Mouse (Mus musculus): Measurements from ENCODE around the gene Frmd8. TPM values are rescaled to one million over a fixed set of nuclear protein-coding genes. Genes with fewer than 3 reads are reported as not detected.
"Not testable (repeated sequence)": the region's sequence is repeated elsewhere in the genome, so short reads cannot be mapped to it uniquely, and the experiment has no call there.

The Frmd8 gene
- total RNA-seq, 2 experiments from 2014 or later, result 7.1 to 7.7 TPM

- no peak for DNase-seq
- intact Hi-C loops (cut with DNase I; ENCODE audit: low total_unique reads), result no loop called here
These were observed 60.1 kb downstream of the Frmd8 start for GRCm38 (mm10) chr19:5815010-5815409.

- intact Hi-C loops (cut with DNase I; ENCODE audit: low total_unique reads); DNase-seq: not testable (repeated sequence)
These were observed 61.0 kb downstream of the Frmd8 start for GRCm38 (mm10) chr19:5814048-5814447.

GRCm38 (mm10) chr19:5813567-5813966 is 61.5 kb downstream of the Frmd8 start:
- intact Hi-C loops (cut with DNase I; ENCODE audit: low total_unique reads), result no loop called here
- no peak for DNase-seq

GRCm38 (mm10) chr19:5811771-5812504 is 63.1 kb downstream of the Frmd8 start:
- intact Hi-C loops (cut with DNase I; ENCODE audit: low total_unique reads), result no loop called here
- peak; percentile 80 for DNase-seq

GRCm38 (mm10) chr19:5810840-5811563 is 64.1 kb downstream of the Frmd8 start:
- intact Hi-C loops (cut with DNase I; ENCODE audit: low total_unique reads), result no loop called here

GRCm38 (mm10) chr19:5810103-5810839 is 64.8 kb downstream of the Frmd8 start:
- intact Hi-C loops (cut with DNase I; ENCODE audit: low total_unique reads), result no loop called here
- DNase-seq, result peak; percentile 51

More at GRCm38 (mm10) chr19:5810840-5811563, 64.1 kb downstream of the Frmd8 start:
- DNase-seq, result no peak

GRCm38 (mm10) chr19:5809712-5810089 is 65.4 kb downstream of the Frmd8 start:
- intact Hi-C loops (cut with DNase I; ENCODE audit: low total_unique reads), result no loop called here

GRCm38 (mm10) chr19:5808955-5809711 is 65.9 kb downstream of the Frmd8 start:
- DNase-seq, result no peak
- intact Hi-C loops (cut with DNase I; ENCODE audit: low total_unique reads), result no loop called here

More at GRCm38 (mm10) chr19:5809712-5810089, 65.4 kb downstream of the Frmd8 start:
- DNase-seq, result no peak

- DNase-seq, result no peak
- intact Hi-C loops (cut with DNase I; ENCODE audit: low total_unique reads), result no loop called here
These were observed 67.3 kb downstream of the Frmd8 start for GRCm38 (mm10) chr19:5807740-5808139.

GRCm38 (mm10) chr19:5806809-5807205 is 68.3 kb downstream of the Frmd8 start:
- intact Hi-C loops (cut with DNase I; ENCODE audit: low total_unique reads), result no loop called here

GRCm38 (mm10) chr19:5806051-5806808 is 68.8 kb downstream of the Frmd8 start:
- peak; percentile 59 for DNase-seq
- intact Hi-C loops (cut with DNase I; ENCODE audit: low total_unique reads), result no loop called here

More at GRCm38 (mm10) chr19:5806809-5807205, 68.3 kb downstream of the Frmd8 start:
- no peak for DNase-seq

GRCm38 (mm10) chr19:5804371-5804899 is 70.6 kb downstream of the Frmd8 start:
- intact Hi-C loops (cut with DNase I; ENCODE audit: low total_unique reads), result no loop called here
- DNase-seq, result no peak

GRCm38 (mm10) chr19:5803881-5804279 is 71.2 kb downstream of the Frmd8 start:
- no peak for DNase-seq

GRCm38 (mm10) chr19:5803041-5803880 is 71.8 kb downstream of the Frmd8 start:
- DNase-seq, result peak; percentile 100
- intact Hi-C loops (cut with DNase I; ENCODE audit: low total_unique reads), result no loop called here

More at GRCm38 (mm10) chr19:5803881-5804279, 71.2 kb downstream of the Frmd8 start:
- intact Hi-C loops (cut with DNase I; ENCODE audit: low total_unique reads), result no loop called here

GRCm38 (mm10) chr19:5802787-5803040 is 72.4 kb downstream of the Frmd8 start:
- no peak for DNase-seq
- intact Hi-C loops (cut with DNase I; ENCODE audit: low total_unique reads), result no loop called here

GRCm38 (mm10) chr19:5802011-5802786 is 72.9 kb downstream of the Frmd8 start:
- DNase-seq, result peak; percentile 93
- intact Hi-C loops (cut with DNase I; ENCODE audit: low total_unique reads), result no loop called here

- intact Hi-C loops (cut with DNase I; ENCODE audit: low total_unique reads), result loop anchor here (2.0 kb wide), 1 partner anchor 43 kb away; no protein-coding TSS in a partner anchor
These were observed 73.6 kb downstream of the Frmd8 start for GRCm38 (mm10) chr19:5801432-5801964.

More at GRCm38 (mm10) chr19:5801432-5801964, 73.6 kb downstream of the Frmd8 start:
- no peak for DNase-seq
